26 mouse cellular contexts compared by ENCODE assay signal in the genomic region with DNA sequence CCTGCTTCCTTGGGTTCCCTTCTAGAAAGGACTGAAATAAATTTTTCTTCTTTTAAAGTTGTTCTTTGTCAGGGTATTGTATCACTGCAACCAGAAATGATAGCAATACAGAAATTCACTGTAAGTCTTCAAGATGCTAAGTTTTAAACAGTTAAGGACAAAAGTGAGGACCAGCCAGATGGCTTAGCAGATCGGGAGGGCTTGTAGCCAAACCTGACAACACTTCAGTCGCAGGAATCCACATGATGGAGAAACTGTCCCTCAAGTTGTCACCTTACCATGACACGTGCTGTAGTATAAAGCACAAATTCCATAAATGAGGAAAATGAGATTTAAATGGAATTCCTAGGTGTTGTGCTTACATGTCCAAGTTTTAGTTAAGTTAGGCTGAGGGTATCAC. TPM values are rescaled to one million over a fixed set of nuclear protein-coding genes. Genes with fewer than 3 reads are reported as not detected.
"Had no signal": no experiment of that assay in that cellular context is flagged by ENCODE, and none has a peak within 500 bp of the region (broad histone marks: within the 10 kb centered on the region; RNA-seq: fewer than 3 reads in every experiment).

No protein-coding gene starts in this region.

- H3K27ac ChIP-seq: midbrain, embryonic 10.5 days; midbrain, embryonic 12.5 days; neural tube, embryonic 13.5 days; neural tube, embryonic 15.5 days; stomach, embryonic 15.5 days; stomach, postnatal 0 days had no signal

- ATAC-seq: midbrain, embryonic 16.5 days had no signal

- H3K9me3 ChIP-seq: midbrain, embryonic 10.5 days; midbrain, embryonic 12.5 days; neural tube, embryonic 13.5 days; neural tube, embryonic 15.5 days; stomach, embryonic 15.5 days had no signal

- H3K4me1 ChIP-seq: stomach, embryonic 15.5 days had no signal

- H3K4me2 ChIP-seq: lung, embryonic 14.5 days; midbrain, embryonic 12.5 days; neural tube, embryonic 13.5 days; neural tube, embryonic 15.5 days; stomach, embryonic 15.5 days had no signal

- H3K27me3 ChIP-seq: midbrain, embryonic 12.5 days; neural tube, embryonic 13.5 days; neural tube, embryonic 15.5 days; stomach, embryonic 15.5 days had no signal

- DNase-seq: lung, adult 18-20 months; lung, embryonic 14.5 days; lung, postnatal 10 days; lung, postnatal 4 days; midbrain, embryonic 14.5 days; retina, postnatal 1 day; right cerebral cortex, adult 18-20 months; right cerebral cortex, postnatal 25 days; thymus, adult 2 months; thymus, postnatal 25 days; thymus, postnatal 4 days had no signal

- H3K4me3 ChIP-seq: midbrain, embryonic 10.5 days; midbrain, embryonic 12.5 days; myocyte; neural tube, embryonic 13.5 days; neural tube, embryonic 15.5 days; stomach, embryonic 15.5 days had no signal

- H3K9ac ChIP-seq: lung, embryonic 14.5 days; midbrain, embryonic 12.5 days; neural tube, embryonic 13.5 days; neural tube, embryonic 15.5 days; stomach, embryonic 15.5 days had no signal

- H3K36me3 ChIP-seq: midbrain, embryonic 12.5 days; neural tube, embryonic 13.5 days; neural tube, embryonic 15.5 days; stomach, embryonic 15.5 days had no signal

RNA-seq across cellular contexts. Expression of gene Gm11084, which starts 3.3 kb away (rescaled TPM):
- total RNA-seq: megakaryocyte, adult 5-6 weeks; megakaryocyte-erythroid progenitor cell, adult 5-6 weeks had no signal
- polyA plus RNA-seq: lung, embryonic 14.5 days; lung, embryonic 16.5 days; midbrain, embryonic 10.5 days; midbrain, embryonic 12.5 days; midbrain, embryonic 14.5 days; midbrain, embryonic 16.5 days; myocyte; neural tube, embryonic 11.5 days; neural tube, embryonic 13.5 days; neural tube, embryonic 15.5 days; spleen, adult 2 months; stomach, embryonic 15.5 days; stomach, postnatal 0 days; testis, adult 2 months; thymus, adult 2 months; urinary bladder, adult 2 months had no signal
